Mouse (Mus musculus): ENCODE results near the gene Lime1. TPM values are rescaled to one million over a fixed set of nuclear protein-coding genes. Genes with fewer than 3 reads are reported as not detected.

The Lime1 gene
- polyA plus RNA-seq, 1 experiment from 2014 or later, result 29.9 TPM

GRCm38 (mm10) chr2:181391541-181391940 is 11.7 kb downstream of the Lime1 start:
- H3K36me3 ChIP-seq, result peaks cover 24% of the 10 kb centered on the region
- no peak overlapping the region for H3K27ac ChIP-seq
- H3K27me3 ChIP-seq, result no peaks in the 10 kb centered on the region
- H3K9ac ChIP-seq (replicated peaks), result no peak overlapping the region
- ATAC-seq (ENCODE audit: insufficient number of reproducible peaks, insufficient read depth, low FRiP score, low TSS enrichment, low read depth), result no peak
- H3K9me3 ChIP-seq, result no peaks in the 10 kb centered on the region
- no peaks in the 10 kb centered on the region for H3K4me1 ChIP-seq (replicated peaks)
- no peak overlapping the region for H3K4me2 ChIP-seq
- 75% methylated on average over 2 of the region's 2 CpGs for WGBS
- H3K4me3 ChIP-seq (replicated peaks), result no peak overlapping the region

GRCm38 (mm10) chr2:181392600-181393213 is 12.8 kb downstream of the Lime1 start:
- H3K4me1 ChIP-seq (replicated peaks), result no peaks in the 10 kb centered on the region
- H3K4me3 ChIP-seq (replicated peaks), result no peak overlapping the region
- H3K4me2 ChIP-seq, result no peak overlapping the region
- H3K27ac ChIP-seq, result no peak overlapping the region
- no peak for ATAC-seq (ENCODE audit: insufficient number of reproducible peaks, insufficient read depth, low FRiP score, low TSS enrichment, low read depth)
- H3K27me3 ChIP-seq, result no peaks in the 10 kb centered on the region
- peaks cover 12% of the 10 kb centered on the region for H3K36me3 ChIP-seq
- no peak overlapping the region for H3K9ac ChIP-seq (replicated peaks)
- no peaks in the 10 kb centered on the region for H3K9me3 ChIP-seq
- WGBS, result 38% methylated on average over 4 of the region's 4 CpGs

GRCm38 (mm10) chr2:181394086-181394485 is 14.2 kb downstream of the Lime1 start:
- H3K4me2 ChIP-seq, result no peak overlapping the region
- no peak overlapping the region for H3K27ac ChIP-seq
- H3K9ac ChIP-seq (replicated peaks), result no peak overlapping the region
- no peaks in the 10 kb centered on the region for H3K27me3 ChIP-seq
- WGBS, result 90% methylated on average over 3 of the region's 3 CpGs
- no peaks in the 10 kb centered on the region for H3K9me3 ChIP-seq
- no peak overlapping the region for H3K4me3 ChIP-seq (replicated peaks)
- no peaks in the 10 kb centered on the region for H3K4me1 ChIP-seq (replicated peaks)
- peaks cover 12% of the 10 kb centered on the region for H3K36me3 ChIP-seq
- ATAC-seq (ENCODE audit: insufficient number of reproducible peaks, insufficient read depth, low FRiP score, low TSS enrichment, low read depth), result no peak

GRCm38 (mm10) chr2:181397207-181397761 is 17.4 kb downstream of the Lime1 start:
- Histone ChIP-seq H3K4me2 (no peak overlapping the region), H3K4me1 (replicated peaks) (no peaks in the 10 kb centered on the region), H3K27ac (no peak overlapping the region), H3K36me3 (no peaks in the 10 kb centered on the region; the same call in 1 of the 2 replicates), H3K4me3 (replicated peaks) (no peak overlapping the region), H3K9me3 (no peaks in the 10 kb centered on the region), H3K27me3 (no peaks in the 10 kb centered on the region), H3K9ac (replicated peaks) (no peak overlapping the region)
- ATAC-seq (ENCODE audit: insufficient number of reproducible peaks, insufficient read depth, low FRiP score, low TSS enrichment, low read depth), result no peak
- 85% methylated on average over 5 of the region's 5 CpGs for WGBS

GRCm38 (mm10) chr2:181401497-181401896 is 21.6 kb downstream of the Lime1 start:
- no peak overlapping the region for H3K4me3 ChIP-seq (replicated peaks)
- H3K9ac ChIP-seq (replicated peaks), result no peak overlapping the region
- H3K9me3 ChIP-seq, result no peaks in the 10 kb centered on the region
- H3K27me3 ChIP-seq, result no peaks in the 10 kb centered on the region
- no peak for ATAC-seq (ENCODE audit: insufficient number of reproducible peaks, insufficient read depth, low FRiP score, low TSS enrichment, low read depth)
- no peak overlapping the region for H3K4me2 ChIP-seq
- H3K27ac ChIP-seq, result no peak overlapping the region
- no peaks in the 10 kb centered on the region for H3K4me1 ChIP-seq (replicated peaks)
- 25% methylated on average over 1 of the region's 1 CpGs for WGBS
- H3K36me3 ChIP-seq, result 0 out of 2 replicates have a peak, but pooled peaks cover 5% of the 10 kb centered on the region

DNA sequence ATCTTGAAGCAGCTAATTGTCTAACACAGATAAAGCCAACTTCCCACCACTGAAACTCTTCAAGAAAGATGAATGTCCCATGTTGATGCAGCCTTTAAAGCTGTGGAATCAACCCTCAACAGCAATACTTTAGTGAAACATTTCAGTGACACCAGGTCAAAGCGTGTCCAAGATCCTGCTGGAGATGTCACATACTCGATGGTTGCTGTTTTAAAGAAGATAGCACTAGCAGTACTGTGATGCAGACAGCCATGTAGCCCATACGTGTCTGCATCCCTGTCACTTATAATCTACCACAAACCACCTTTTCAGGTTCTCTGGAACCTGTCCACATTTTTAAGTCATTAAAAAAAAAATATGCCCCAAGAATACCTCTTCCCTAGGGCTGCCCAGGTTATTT is 23.8 kb downstream of the Lime1 start:
- Histone ChIP-seq H3K4me3 (replicated peaks) (no peak overlapping the region), H3K4me2 (no peak overlapping the region), H3K27me3 (no peaks in the 10 kb centered on the region), H3K9ac (replicated peaks) (no peak overlapping the region), H3K36me3 (0 out of 2 replicates have a peak, but pooled peaks cover 5% of the 10 kb centered on the region), H3K27ac (no peak overlapping the region), H3K9me3 (no peaks in the 10 kb centered on the region), H3K4me1 (replicated peaks) (no peaks in the 10 kb centered on the region)
- ATAC-seq (ENCODE audit: insufficient number of reproducible peaks, insufficient read depth, low FRiP score, low TSS enrichment, low read depth), result no peak
- 89% methylated on average over 3 of the region's 3 CpGs for WGBS

DNA sequence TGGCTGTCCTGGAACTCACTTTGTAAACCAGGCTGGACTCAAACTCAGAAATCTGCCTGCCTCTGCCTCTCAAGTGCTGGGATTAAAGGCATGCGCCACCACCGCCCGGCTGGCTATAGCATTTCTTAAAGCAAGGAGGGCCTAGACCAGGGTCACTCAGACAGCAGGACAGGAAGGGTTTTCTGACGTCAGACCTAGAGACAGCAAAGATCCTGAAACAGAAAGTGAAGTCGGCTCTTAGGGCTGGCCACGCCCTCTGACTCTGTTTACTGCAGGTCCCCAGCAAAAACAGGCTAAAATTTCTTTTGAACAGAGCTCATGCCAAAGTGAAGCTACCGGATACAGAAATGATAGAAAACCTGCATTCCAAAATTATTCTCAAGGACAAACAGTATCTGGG is 29.8 kb downstream of the Lime1 start:
- no peak for ATAC-seq (ENCODE audit: insufficient number of reproducible peaks, insufficient read depth, low FRiP score, low TSS enrichment, low read depth)
- Histone ChIP-seq H3K9ac (replicated peaks) (no peak overlapping the region), H3K36me3 (0 out of 2 replicates have a peak, but pooled peaks cover under 1% of the 10 kb centered on the region), H3K27me3 (no peaks in the 10 kb centered on the region), H3K4me2 (no peak overlapping the region), H3K9me3 (no peaks in the 10 kb centered on the region), H3K27ac (no peak overlapping the region), H3K4me1 (replicated peaks) (no peaks in the 10 kb centered on the region), H3K4me3 (replicated peaks) (no peak overlapping the region)
- 81% methylated on average over 7 of the region's 7 CpGs for WGBS

GRCm38 (mm10) chr2:181410760-181411473 is 31.0 kb downstream of the Lime1 start:
- no peaks in the 10 kb centered on the region for H3K4me1 ChIP-seq (replicated peaks)
- 44% methylated on average over 4 of the region's 4 CpGs for WGBS
- no peak overlapping the region for H3K9ac ChIP-seq (replicated peaks)

DNA sequence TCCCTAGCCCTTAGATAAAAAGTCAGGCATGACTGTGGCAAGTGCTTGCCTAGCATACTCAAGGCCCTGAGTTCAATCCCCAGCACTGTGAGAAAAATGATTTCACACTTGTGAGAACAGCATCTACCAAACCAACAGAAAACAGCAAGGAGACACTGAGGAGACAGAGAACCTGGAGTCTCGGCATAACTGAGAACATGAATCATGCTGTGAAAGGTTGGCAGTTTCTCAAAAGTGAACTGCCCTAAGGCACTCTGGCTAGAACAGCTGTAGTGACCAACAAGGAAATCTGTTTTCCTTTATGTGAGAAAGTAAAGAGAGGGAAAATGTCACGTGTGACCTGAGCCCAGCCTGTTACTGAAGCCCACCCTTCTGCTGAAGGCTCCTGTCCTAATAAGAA is 33.3 kb downstream of the Lime1 start:
- ATAC-seq (ENCODE audit: insufficient number of reproducible peaks, insufficient read depth, low FRiP score, low TSS enrichment, low read depth), result no peak
- H3K9ac ChIP-seq (replicated peaks), result no peak overlapping the region
- 35% methylated on average over 2 of the region's 2 CpGs for WGBS
- no peak overlapping the region for H3K27ac ChIP-seq
- H3K4me2 ChIP-seq, result no peak overlapping the region
- no peaks in the 10 kb centered on the region for H3K27me3 ChIP-seq
- H3K4me1 ChIP-seq (replicated peaks), result no peaks in the 10 kb centered on the region
- H3K9me3 ChIP-seq, result no peaks in the 10 kb centered on the region
- no peak overlapping the region for H3K4me3 ChIP-seq (replicated peaks)
- H3K36me3 ChIP-seq, result no peaks in the 10 kb centered on the region

More at GRCm38 (mm10) chr2:181410760-181411473, 31.0 kb downstream of the Lime1 start:
- Histone ChIP-seq H3K27me3 (no peaks in the 10 kb centered on the region), H3K36me3 (no peaks in the 10 kb centered on the region), H3K9me3 (no peaks in the 10 kb centered on the region), H3K27ac (no peak overlapping the region), H3K4me3 (replicated peaks) (no peak overlapping the region), H3K4me2 (no peak overlapping the region)
- no peak for ATAC-seq (ENCODE audit: insufficient number of reproducible peaks, insufficient read depth, low FRiP score, low TSS enrichment, low read depth)

DNA sequence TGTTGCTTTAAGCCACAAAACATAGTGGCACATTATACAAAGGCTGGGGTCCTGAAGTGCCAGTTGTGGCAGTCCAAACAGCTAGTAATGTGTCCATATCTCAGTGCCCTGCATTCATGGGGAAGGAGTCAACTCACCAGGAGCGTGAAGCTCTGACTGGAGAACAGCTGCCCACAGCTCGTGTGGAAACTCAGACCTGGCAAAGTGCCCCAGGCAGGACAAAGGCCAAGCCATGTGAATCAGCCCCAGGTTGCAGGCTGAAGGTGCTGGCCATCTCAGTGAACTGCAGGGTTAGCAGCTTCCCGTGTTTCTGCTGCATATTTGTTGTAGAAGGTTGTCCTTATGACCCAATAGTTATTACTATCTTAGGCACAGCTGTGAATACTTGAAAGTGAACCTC is 36.1 kb downstream of the Lime1 start:
- WGBS, result 64% methylated on average over 3 of the region's 3 CpGs
- H3K4me1 ChIP-seq (replicated peaks), result no peaks in the 10 kb centered on the region
- H3K27ac ChIP-seq, result no peak overlapping the region
- no peaks in the 10 kb centered on the region for H3K9me3 ChIP-seq
- H3K4me3 ChIP-seq (replicated peaks), result no peak overlapping the region
- no peak overlapping the region for H3K9ac ChIP-seq (replicated peaks)
- H3K4me2 ChIP-seq, result no peak overlapping the region
- H3K36me3 ChIP-seq, result no peaks in the 10 kb centered on the region
- H3K27me3 ChIP-seq, result no peaks in the 10 kb centered on the region
- no peak for ATAC-seq (ENCODE audit: insufficient number of reproducible peaks, insufficient read depth, low FRiP score, low TSS enrichment, low read depth)

GRCm38 (mm10) chr2:181419359-181419758 is 39.5 kb downstream of the Lime1 start:
- peaks cover 17% of the 10 kb centered on the region; the same call in 1 of the 2 replicates for H3K36me3 ChIP-seq
- H3K9me3 ChIP-seq, result no peaks in the 10 kb centered on the region
- no peak overlapping the region for H3K27ac ChIP-seq
- no peak overlapping the region for H3K4me3 ChIP-seq (replicated peaks)
- no peak for ATAC-seq (ENCODE audit: insufficient number of reproducible peaks, insufficient read depth, low FRiP score, low TSS enrichment, low read depth)
- no peak overlapping the region for H3K4me2 ChIP-seq
- H3K9ac ChIP-seq (replicated peaks), result no peak overlapping the region
- H3K27me3 ChIP-seq, result no peaks in the 10 kb centered on the region
- WGBS, result 87% methylated on average over 7 of the region's 7 CpGs
- no peaks in the 10 kb centered on the region for H3K4me1 ChIP-seq (replicated peaks)

Data from limb, embryonic 12.5 days (tissue).